Mouse (Mus musculus) heart, embryonic 13.5 days (tissue): ENCODE measurements around the gene Zfp128. TPM values are rescaled to one million over a fixed set of nuclear protein-coding genes. Genes with fewer than 3 reads are reported as not detected.
"Not testable (repeated sequence)": the region's sequence is repeated elsewhere in the genome, so short reads cannot be mapped to it uniquely, and the experiment has no call there.

ENCODE experiments used
- ATAC-seq: fragments of 200-750 bp; cut with Nextera tagmentation; 2 replicates; pipeline ENCODE4 v1.8.0; 2017; ENCODE audit warnings: moderate TSS enrichment; ENCODE audit not compliant: insufficient number of reproducible peaks, low FRiP score, low TSS enrichment; ENCODE audit errors: extremely low read depth
- H3K27ac ChIP-seq: fragments of 300-500 bp; sonication (generic); replicated peaks from 2 replicates; pipeline ENCODE4 v1.5.1; 2015; ENCODE audit warnings: moderate library complexity, mild to moderate bottlenecking, inconsistent platforms
- H3K27me3 ChIP-seq: fragments of 300-500 bp; sonication (generic); replicated peaks from 2 replicates; pipeline ENCODE4 v1.6.1; 2015; ENCODE audit warnings: mild to moderate bottlenecking, inconsistent platforms
- H3K36me3 ChIP-seq: fragments of 300-500 bp; sonication (generic); 2 replicates; pipeline ENCODE4 v1.6.1; 2015; ENCODE audit warnings: mild to moderate bottlenecking, inconsistent platforms
- H3K4me1 ChIP-seq: fragments of 300-500 bp; sonication (generic); 2 replicates; pipeline ENCODE4 v1.6.1; 2015; ENCODE audit warnings: inconsistent platforms
- H3K4me2 ChIP-seq: fragments of 300-500 bp; sonication (generic); 2 replicates; pipeline ENCODE4 v1.6.1; 2015; ENCODE audit warnings: inconsistent platforms, mild to moderate bottlenecking, moderate library complexity
- H3K4me3 ChIP-seq: fragments of 300-500 bp; sonication (generic); 2 replicates; pipeline ENCODE4 v1.5.1; 2015; ENCODE audit warnings: moderate library complexity, mild to moderate bottlenecking, inconsistent platforms
- H3K9ac ChIP-seq: fragments of 300-500 bp; sonication (generic); 2 replicates; pipeline ENCODE4 v1.6.1; 2015; ENCODE audit warnings: inconsistent platforms, mild to moderate bottlenecking, moderate library complexity
- H3K9me3 ChIP-seq: fragments of 300-500 bp; sonication (generic); 2 replicates; pipeline ENCODE4 v1.6.1; 2016; ENCODE audit warnings: inconsistent platforms
- WGBS: fragments of 180-500 bp; shearing (Covaris S2); methylation state at CpG from one replicate; pipeline ENCODE4 v1.1.7; 2015; ENCODE audit warnings: mixed read lengths; 5-methylcytosine and 5-hydroxymethylcytosine counted together
- polyA plus RNA-seq: library from polyadenylated mRNA; unstranded; fragments of >200 nt; fragmentation: Nextera tagmentation; extraction: Ambion mirVana; gene quantifications from 2 replicates; pipeline ENCODE4 v1.2.1, GENCODE M21; 2015

Gene Zfp128
- polyA plus RNA-seq = 2.3 and 3.2 TPM in 2 replicates

DNA sequence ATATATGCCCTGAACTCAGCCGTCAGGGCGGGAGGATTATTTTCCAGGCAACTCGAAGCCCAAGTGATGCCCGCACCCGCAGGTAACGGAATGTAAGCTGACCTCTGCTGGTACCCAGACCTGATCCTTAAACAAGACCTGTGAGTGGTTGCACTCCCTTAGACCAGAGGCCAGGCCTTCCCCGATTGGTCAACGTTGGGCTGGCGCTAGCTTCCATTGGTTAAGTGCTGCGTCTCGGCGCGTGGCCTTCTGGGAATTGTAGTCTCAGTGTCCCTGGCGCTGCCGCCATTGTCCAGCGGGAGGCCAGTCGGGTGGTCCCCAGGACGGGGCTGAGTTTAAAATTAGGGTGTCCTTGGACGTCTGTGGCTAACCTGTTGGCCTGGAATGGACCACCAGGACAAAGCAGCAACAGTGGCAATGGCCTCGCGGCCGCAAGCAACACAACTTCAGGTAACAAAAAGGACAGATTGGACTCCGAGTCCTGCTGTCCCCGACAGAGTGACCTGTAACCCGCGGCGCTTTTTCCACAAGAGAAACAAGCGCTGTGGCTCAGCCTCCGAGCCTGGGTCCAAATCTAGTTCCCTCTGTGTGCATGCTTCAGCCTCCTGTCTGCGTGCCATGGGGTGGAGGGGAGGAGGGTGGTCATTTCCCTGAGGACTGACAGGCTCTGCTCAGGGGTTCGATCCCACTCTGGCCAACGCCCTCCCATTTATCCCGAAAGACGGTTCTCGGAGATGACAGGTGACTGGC is at the start of gene Zfp128:
Zfp128 (plus strand) TSS at position 267 of the 750 bp plus-strand sequence.
- Histone ChIP-seq H3K36me3 (peaks cover 27% of the 10 kb centered on the region), H3K9me3 (no peaks in the 10 kb centered on the region), H3K27ac (0 out of 2 replicates have a peak within 1 kb of the TSS, but pooled peaks have one; percentile 20), H3K9ac (peak within 1 kb of the TSS; percentile 88), H3K27me3 (no peaks in the 10 kb centered on the region), H3K4me3 (peak within 1 kb of the TSS; percentile 69), H3K4me2 (peak within 1 kb of the TSS; percentile 88), H3K4me1 (peaks cover 8% of the 10 kb centered on the region)
- 1% methylated on average over 35 of the region's 35 CpGs for WGBS
- peak; percentile 98 for ATAC-seq

DNA sequence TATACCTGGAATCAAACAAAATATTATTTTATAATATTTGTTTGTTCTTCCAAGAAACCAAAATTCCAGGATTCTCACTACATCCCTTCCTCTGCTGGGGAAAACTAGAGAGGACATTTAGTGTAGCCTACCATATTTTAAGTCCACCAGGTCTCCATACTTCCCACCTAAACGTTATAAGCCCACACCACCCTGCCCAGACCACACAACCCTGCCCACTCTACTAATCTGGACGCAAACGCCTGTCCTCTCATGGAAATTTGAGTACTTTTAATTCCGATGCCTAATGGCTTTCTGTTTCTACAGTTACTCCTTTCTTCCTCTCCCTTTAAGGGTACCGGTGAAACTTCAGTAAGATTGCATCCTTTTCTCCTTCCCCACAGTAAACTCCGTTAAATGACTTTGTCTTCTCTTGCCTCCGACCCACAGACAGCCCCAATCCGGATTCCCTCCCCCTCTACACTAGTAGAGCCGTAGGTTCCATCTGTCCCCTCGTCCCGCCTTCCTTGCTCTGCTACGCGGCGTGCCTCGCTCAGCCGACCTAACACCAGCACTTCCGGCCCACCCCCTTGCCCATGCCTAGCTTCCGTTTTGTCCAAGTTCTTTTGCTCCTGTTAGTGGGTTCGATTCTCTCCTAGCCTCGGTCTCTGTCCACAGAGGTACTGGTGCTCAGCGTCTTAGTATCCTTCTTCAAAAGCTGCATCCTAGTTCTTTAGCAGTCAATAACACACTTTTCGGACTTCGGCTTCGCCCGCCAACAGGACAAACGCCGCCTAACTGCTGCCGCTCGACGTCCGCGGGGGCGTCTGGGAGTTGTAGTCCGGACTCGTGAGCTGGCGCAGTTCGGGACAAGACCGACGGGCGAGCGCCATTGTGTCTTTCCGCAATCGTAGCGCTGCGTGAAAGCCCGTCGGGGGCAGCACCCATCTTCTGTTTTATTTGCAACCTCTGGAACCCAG is 46.5 kb upstream of the Zfp128 start, which contains the start of gene Zfp110:
Zfp110 (plus strand) TSS at position 600 of the 959 bp plus-strand sequence.
- Histone ChIP-seq H3K4me2 (peak within 1 kb of the TSS; percentile 71), H3K4me3 (peak within 1 kb of the TSS; percentile 72), H3K36me3 (peaks cover 35% of the 10 kb centered on the region), H3K4me1 (peaks cover 10% of the 10 kb centered on the region; the same call in 1 of the 2 replicates), H3K9me3 (peaks cover 35% of the 10 kb centered on the region), H3K27ac (peak within 1 kb of the TSS; percentile 74), H3K9ac (peak within 1 kb of the TSS; percentile 86), H3K27me3 (no peaks in the 10 kb centered on the region)
- peak; percentile 87 for ATAC-seq
- WGBS = 4% methylated on average over 47 of the region's 47 CpGs

DNA sequence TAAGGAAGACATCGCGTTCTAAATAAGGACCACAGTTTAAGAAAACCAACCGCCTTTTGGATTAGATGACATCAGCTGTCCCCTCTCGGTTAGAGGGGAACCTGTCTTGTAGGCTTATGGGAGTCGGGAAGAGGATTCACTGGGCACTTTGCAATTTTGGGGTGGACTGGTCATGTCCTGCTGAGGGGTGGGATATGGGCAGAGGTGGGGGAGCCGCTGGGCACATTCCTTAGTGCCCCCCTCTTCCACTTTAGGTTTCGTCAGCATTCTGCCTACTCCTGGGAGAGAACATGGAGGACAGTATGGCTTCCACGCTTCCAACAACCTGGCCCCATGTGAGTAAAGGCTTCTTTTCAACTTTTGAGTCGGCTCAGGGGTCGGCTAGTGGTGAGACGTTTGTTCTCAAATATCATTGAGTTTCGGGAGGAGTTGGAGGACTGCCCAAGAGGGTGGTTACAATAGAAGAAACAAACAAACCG is 45.7 kb upstream of the Zfp128 start:
- Histone ChIP-seq H3K27me3 (no peaks in the 10 kb centered on the region), H3K36me3 (peaks cover 42% of the 10 kb centered on the region), H3K4me2 (peak overlapping the region; percentile 71), H3K4me1 (peaks cover 10% of the 10 kb centered on the region; the same call in 1 of the 2 replicates), H3K9ac (peak overlapping the region; percentile 86), H3K9me3 (peaks cover 40% of the 10 kb centered on the region), H3K4me3 (peak overlapping the region; percentile 72), H3K27ac (peak overlapping the region; percentile 74)
- no peak for ATAC-seq
- 46% methylated on average over 13 of the region's 13 CpGs for WGBS

DNA sequence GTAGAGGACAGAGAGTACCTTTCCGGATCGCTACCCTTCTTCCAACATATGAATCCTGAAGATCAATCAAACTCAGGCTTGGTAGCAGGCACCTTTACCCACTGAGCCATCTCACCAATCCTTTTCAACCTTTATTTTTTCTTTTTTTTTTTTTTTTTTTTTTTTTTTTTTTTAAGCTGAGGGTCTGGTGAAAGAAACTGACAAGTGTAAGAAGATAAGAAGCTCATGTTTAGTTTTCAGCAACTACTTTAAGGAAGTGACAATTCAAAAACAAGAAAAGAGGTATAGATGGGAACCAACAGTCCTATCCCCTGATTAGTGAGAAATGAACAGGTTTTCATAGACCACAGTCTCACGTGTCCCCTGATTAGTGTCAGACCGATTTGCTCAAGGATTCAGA is 45.2 kb upstream of the Zfp128 start:
- Histone ChIP-seq H3K9ac (no peak overlapping the region), H3K27me3 (no peaks in the 10 kb centered on the region), H3K4me3 (peak overlapping the region; percentile 72), H3K4me2 (peak overlapping the region; percentile 71), H3K9me3 (peaks cover 45% of the 10 kb centered on the region), H3K36me3 (peaks cover 47% of the 10 kb centered on the region), H3K27ac (no peak overlapping the region), H3K4me1 (peaks cover 10% of the 10 kb centered on the region; the same call in 1 of the 2 replicates)
- no peak for ATAC-seq
- 92% methylated on average over 4 of the region's 4 CpGs for WGBS

DNA sequence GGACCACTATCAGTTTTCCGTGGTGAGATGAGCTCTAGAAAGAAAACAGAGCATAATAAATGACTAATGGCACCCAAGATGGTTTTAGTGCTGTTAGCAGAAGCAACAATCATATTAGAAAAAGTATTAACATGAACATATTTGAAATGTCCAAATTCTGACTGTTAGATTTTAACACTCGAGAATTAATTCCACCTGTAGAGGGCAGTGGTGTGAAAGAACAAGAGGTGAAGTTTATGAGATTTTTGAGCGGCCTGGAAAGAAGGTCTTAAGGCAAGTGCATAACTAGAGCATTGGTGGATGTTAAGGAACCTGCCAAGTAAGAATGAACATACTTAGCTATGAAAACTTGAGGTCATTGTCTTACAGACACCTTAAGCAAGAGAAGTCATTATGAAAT is 6.7 kb upstream of the Zfp128 start:
- Histone ChIP-seq H3K4me2 (no peak overlapping the region), H3K9me3 (peaks cover 4% of the 10 kb centered on the region; the same call in 1 of the 2 replicates), H3K4me1 (no peaks in the 10 kb centered on the region), H3K27ac (no peak overlapping the region), H3K27me3 (no peaks in the 10 kb centered on the region), H3K4me3 (no peak overlapping the region), H3K9ac (no peak overlapping the region), H3K36me3 (no peaks in the 10 kb centered on the region)
- 24% methylated on average over 3 of the region's 3 CpGs for WGBS
- no peak for ATAC-seq

DNA sequence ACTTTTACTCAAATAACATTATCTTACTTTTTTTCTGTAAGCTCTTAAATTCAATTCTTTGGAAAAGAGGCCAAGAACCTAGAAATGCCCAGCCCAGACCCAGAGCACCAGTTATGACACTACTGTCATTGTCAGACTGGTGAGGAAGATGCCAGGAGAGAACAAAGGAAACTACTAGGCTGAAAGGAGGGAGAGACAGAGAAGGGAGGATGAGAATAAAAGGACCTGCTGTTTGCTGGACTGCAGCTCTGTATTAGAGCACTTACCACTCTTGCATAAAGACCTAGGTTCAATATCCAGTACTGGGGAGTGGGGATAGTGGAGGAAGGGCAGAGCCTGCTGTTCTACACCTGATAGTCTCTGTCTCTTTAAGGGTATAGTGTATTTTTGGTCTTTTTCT is 941 bp upstream of the Zfp128 start:
- Histone ChIP-seq H3K9ac (no peak overlapping the region), H3K36me3 (peaks cover 17% of the 10 kb centered on the region), H3K4me2 (no peak overlapping the region), H3K27me3 (no peaks in the 10 kb centered on the region), H3K9me3 (no peaks in the 10 kb centered on the region), H3K4me1 (peaks cover 8% of the 10 kb centered on the region), H3K4me3 (no peak overlapping the region), H3K27ac (no peak overlapping the region)
- ATAC-seq = no peak

DNA sequence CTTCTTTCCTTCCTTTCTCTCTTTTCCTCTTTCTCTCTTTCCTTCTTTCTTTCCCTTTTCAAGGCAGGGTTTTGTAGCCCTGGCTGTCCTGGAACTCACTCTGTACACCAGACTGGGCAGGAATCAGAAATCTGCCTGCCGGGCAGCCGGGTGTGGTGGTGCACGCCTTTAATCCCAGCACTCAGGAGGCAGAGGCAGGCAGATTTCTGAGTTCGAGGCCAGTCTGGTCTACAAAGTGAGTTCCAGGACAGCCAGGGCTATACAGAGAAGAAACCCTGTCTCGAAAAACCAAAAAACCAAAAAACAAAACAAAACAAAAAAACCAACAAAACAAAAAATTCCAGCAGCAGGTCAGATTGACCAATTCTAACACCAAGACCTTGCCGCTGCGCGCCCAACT is 480 bp upstream of the Zfp128 start:
- Histone ChIP-seq H3K36me3 (peaks cover 21% of the 10 kb centered on the region), H3K4me3 (peak overlapping the region; percentile 69), H3K9ac (peak overlapping the region; percentile 72), H3K4me2 (peak overlapping the region; percentile 88)
- not testable (repeated sequence) for H3K27ac ChIP-seq, H3K4me1 ChIP-seq, H3K9me3 ChIP-seq, ATAC-seq, H3K27me3 ChIP-seq
- WGBS = 39% methylated on average over 8 of the region's 8 CpGs

DNA sequence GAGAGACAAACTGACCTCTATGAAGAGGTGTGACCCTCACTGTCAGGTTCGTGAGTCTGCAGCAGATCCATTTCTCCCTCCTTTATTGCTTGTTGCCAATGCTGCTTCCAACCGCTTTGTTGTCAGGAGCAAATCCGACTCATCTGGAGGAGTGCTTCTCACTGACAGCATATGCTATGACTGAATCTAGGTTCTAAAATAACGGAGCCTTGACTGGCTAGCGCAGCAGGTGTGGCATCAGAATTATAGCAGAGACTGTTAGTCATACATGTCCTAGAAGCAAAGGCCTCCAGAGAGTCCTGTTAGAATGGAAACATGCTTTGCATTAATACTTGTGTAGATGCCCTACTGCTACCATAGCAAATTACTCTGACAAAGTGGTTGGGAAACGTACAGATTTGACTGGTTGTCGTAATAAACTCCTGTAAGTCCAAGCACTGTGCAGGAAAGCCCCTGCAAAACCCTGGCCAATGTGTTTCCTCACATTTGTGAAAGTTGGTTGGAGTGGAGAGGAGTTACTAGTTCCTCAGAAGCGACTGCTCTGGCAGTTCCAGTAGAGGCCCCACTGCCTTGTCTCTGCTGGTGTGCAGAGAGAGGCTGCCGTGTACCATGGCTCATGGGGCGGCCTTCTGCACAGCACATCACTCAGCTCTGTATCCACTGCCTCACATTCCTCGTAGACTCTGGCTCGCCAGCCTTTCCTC is 5.7 kb downstream of the Zfp128 start:
- WGBS = 85% methylated on average over 12 of the region's 12 CpGs
- Histone ChIP-seq H3K9me3 (no peaks in the 10 kb centered on the region), H3K9ac (no peak overlapping the region), H3K4me2 (no peak overlapping the region), H3K27ac (no peak overlapping the region), H3K4me1 (peaks cover 5% of the 10 kb centered on the region), H3K27me3 (no peaks in the 10 kb centered on the region), H3K36me3 (peaks cover 84% of the 10 kb centered on the region), H3K4me3 (no peak overlapping the region)
- ATAC-seq = no peak

DNA sequence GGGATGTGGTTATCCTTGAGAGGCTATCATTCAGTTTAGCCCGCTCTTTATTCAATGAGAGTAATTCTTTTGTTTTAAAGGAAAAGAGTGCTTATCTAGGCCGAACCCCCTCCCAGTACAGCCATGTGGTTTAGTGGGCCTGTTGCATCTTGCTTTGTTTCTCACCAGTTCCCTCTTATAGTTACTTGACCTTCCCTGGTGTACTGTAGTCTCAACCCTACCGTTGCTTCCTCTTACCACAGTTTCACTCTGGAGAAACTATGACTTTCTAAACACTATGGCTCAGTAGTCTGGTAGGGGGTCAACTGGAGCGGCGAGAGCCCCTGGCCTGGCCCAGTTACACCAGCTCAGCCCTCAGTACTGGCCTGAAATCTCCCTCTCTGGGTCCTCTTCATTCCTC is 6.6 kb downstream of the Zfp128 start:
- H3K4me2 ChIP-seq = no peak overlapping the region
- no peaks in the 10 kb centered on the region for H3K4me1 ChIP-seq
- WGBS = 92% methylated on average over 5 of the region's 5 CpGs
- no peaks in the 10 kb centered on the region for H3K27me3 ChIP-seq
- no peak overlapping the region for H3K9ac ChIP-seq
- no peaks in the 10 kb centered on the region for H3K9me3 ChIP-seq
- ATAC-seq = no peak
- H3K27ac ChIP-seq = no peak overlapping the region
- peaks cover 91% of the 10 kb centered on the region for H3K36me3 ChIP-seq
- H3K4me3 ChIP-seq = no peak overlapping the region

DNA sequence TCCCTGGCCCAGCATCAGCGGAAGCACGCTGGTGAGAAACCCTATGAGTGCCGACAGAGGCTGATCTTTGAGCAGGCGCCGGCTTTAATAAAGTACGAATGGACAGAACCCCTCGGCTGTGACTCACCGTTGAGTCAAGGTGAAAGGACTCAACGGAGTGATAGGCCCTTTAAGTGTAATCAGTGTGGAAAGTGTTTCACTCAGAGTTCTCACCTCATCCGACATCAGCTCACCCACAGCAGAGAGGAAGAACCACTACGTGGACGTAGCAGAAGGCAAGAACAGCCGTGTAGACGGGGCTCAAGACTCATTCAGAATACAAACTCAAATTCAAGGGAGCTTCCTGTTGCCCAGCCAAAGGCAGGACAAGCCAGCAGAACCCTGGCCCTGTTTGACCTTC is 10.0 kb downstream of the Zfp128 start:
- Histone ChIP-seq H3K9ac (no peak overlapping the region), H3K27me3 (no peaks in the 10 kb centered on the region), H3K4me2 (no peak overlapping the region), H3K4me3 (no peak overlapping the region), H3K36me3 (peaks cover 65% of the 10 kb centered on the region), H3K4me1 (no peaks in the 10 kb centered on the region), H3K27ac (no peak overlapping the region), H3K9me3 (no peaks in the 10 kb centered on the region)
- ATAC-seq = no peak
- WGBS = 86% methylated on average over 14 of the region's 14 CpGs

DNA sequence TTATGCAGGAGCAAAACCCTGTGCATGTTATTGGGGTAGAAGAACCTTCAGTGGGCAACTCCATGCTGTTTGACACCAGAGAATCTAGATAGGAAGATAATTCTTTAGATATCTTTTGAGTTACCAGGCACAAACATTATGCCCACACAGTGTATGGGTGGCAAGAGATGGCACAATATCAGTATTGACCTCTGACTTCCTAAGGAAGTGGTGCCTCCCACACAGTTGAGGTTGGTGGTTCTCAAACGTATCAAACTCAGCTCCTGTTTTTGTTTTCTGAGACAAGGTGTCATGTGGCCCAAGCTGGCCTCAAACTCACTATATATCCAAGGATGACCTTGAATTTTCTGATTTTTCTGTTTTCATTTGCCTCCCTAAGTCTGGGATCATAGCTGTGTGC is 10.4 kb downstream of the Zfp128 start:
- no peaks in the 10 kb centered on the region for H3K27me3 ChIP-seq
- H3K27ac ChIP-seq = no peak overlapping the region
- no peak overlapping the region for H3K9ac ChIP-seq
- peaks cover 61% of the 10 kb centered on the region for H3K36me3 ChIP-seq
- H3K4me3 ChIP-seq = no peak overlapping the region
- no peak for ATAC-seq
- 69% methylated on average over 1 of the region's 1 CpGs for WGBS
- H3K9me3 ChIP-seq = no peaks in the 10 kb centered on the region
- H3K4me1 ChIP-seq = no peaks in the 10 kb centered on the region
- H3K4me2 ChIP-seq = no peak overlapping the region
